Mouse (Mus musculus) ES-E14 (cell line): ENCODE measurements at regions not wholly inside any gene's neighbourhood (a gene's known extent, or its start where the extent isn't known, plus 50 kb on each side); places are given as distances from the start of the nearest gene placed in this dataset.

ENCODE experiments used
- CHD2 ChIP-seq: IDR thresholded peaks from 2 replicates; pipeline ENCODE4 v1.6.1; 2014; ENCODE audit warnings: mild to moderate bottlenecking, low read depth, low read length, inconsistent platforms
- HCFC1 ChIP-seq: IDR thresholded peaks from 2 replicates; pipeline ENCODE4 v1.6.1; 2012; ENCODE audit warnings: low read length, inconsistent platforms, borderline replicate concordance; ENCODE audit not compliant: insufficient read depth
- ZC3H11A ChIP-seq: IDR thresholded peaks from 2 replicates; pipeline ENCODE4 v1.6.1; 2012; ENCODE audit warnings: low read depth, mild to moderate bottlenecking, inconsistent platforms, low read length, borderline replicate concordance
- ZNF384 ChIP-seq: IDR thresholded peaks from 2 replicates; pipeline ENCODE4 v1.6.1; 2012; ENCODE audit warnings: low read depth, low read length, inconsistent platforms

DNA sequence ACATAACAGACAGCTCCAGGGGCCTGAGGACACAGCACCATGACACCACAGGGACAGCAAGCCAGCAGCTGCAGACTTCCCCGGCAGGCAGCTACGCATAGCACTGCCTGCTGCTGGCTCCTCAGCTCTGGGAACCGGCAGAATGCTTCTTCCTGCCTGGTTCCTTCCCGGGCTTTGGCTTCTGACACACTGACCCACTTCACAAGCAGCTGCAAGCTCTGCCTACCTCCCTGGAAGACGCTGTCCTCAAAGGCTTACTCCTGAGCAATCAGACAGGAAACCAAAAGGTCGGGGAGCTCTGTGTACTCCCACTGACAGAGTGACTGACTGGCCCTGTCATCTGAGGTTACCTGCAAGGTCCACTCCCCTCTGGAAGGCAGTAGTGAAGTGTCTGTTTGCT is 159.5 kb upstream of the Zfp618 start:
- TF ChIP-seq HCFC1, result no peak
- TF ChIP-seq CHD2, result no peak
- TF ChIP-seq ZC3H11A, result no peak
- TF ChIP-seq ZNF384, result no peak
